Mouse (Mus musculus) thymus, postnatal 10 days (tissue): Measurements from ENCODE around the gene Gm10778.
"Not testable (repeated sequence)": the region's sequence is repeated elsewhere in the genome, so short reads cannot be mapped to it uniquely, and the experiment has no call there.

Experiments
- DNase-seq, 2 experiments: peaks; one replicate each; pipeline ENCODE4 v3.0.0; 2021; ENCODE audit warnings: low spot score in 2 of 2

Gene Gm10778

GRCm38 (mm10) chr10:81627836-81628220 lies 21.0 kb upstream of the Gm10778 start:
- no peak for DNase-seq

DNA sequence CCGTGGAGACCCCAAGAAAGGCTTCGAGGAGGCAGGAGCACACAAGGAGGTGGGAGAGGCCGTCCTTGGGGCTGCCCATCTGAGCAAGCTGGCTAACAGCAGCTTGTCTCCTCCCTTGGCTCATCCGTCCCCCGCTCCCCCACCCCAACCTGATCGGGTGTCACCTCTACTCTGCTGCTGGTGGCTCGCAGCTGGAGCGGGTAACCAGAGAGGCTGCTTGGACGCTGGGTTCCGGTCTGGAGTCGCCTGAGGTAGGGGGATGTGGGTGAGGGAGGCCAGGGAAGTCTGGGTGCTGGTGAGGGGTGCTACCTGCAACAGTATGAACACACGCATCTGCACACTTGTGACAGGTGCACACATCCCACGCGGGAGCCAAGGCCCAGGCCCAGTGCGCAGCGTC lies 20.5 kb upstream of the Gm10778 start, which contains the start of gene Ankrd24:
Ankrd24 (plus strand) TSS at position 151 of the 400 bp plus-strand sequence.
- DNase-seq, result no peak

DNA sequence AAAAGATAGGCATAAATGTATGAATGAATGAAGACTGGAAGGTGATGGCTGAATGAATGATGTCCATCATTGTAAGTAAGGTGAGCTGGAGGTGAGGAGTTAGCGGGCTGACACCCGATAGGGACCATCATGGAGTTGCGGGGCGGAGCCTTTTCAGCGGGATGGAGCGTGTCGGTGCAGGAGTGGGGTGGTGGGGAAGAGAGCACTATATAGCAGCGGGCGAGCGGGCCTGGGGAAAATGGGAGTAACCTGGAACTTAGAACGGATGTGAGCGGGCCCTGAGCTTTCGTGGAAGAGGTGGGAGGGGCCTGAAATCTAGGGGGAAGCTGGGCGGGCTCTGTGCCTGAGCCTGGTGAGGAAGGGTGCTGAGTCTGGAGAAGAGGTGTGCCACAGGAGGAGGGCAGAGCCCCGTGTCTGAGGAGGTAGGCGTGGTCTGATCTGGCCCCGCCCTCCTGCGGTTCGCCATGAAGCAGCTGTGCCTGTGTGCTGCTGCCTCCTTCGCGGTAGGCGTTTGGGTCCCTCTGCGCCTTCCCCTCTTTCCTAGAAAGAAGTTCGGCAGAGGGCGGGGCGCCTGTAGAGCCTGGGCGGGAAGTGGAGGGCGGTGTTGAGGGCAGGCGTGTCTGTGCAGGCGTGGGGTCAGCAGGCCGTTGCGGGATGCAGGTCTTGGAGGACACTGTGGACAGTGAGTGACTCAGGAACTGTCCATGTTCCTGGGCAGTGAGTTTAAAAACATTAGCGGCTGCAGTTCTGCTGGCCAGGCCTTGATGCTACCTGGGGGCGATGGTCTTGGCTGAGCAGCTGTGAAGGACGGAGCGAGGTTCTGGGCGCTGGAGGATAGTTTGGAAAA lies 15.4 kb upstream of the Gm10778 start:
- DNase-seq, result peak; percentile 89 to 91

DNA sequence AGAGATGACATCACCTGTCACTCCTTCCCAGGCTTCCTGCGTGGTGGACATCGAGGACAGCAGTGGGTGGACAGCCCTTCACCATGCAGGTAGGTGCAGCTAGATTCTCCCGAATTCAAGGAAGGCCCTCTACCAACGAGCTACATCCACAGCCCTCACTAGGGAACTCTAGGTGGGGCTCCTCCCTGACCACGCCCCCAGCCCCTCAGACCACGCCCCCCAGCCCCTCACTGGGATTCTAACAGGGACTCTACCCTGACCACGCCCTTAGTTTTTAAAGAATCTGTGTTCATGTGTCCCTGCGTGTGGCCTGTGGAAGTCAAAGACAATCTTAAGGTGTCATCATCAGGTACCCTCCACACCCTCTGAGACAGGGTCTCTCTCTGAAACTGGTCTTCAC lies 12.5 kb upstream of the Gm10778 start:
- no peak for DNase-seq

DNA sequence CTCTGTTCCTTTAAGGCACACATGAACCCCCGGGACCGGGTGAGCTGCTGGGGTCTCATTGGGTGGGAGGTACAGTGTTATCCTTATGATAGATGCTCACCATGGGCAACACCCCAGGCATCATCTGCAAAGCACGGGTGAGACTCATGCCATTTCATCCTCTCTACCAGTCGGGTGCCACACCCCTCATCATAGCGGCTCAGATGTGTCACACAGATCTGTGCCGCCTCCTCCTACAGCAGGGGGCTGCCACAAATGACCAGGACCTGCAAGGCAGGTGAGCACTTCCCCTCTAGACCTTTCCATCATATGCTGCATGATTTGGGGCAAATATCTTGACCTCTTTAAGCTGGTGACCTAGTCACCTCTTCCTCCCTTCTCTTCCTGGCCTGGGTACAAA lies 10.8 kb upstream of the Gm10778 start:
- no peak for DNase-seq

DNA sequence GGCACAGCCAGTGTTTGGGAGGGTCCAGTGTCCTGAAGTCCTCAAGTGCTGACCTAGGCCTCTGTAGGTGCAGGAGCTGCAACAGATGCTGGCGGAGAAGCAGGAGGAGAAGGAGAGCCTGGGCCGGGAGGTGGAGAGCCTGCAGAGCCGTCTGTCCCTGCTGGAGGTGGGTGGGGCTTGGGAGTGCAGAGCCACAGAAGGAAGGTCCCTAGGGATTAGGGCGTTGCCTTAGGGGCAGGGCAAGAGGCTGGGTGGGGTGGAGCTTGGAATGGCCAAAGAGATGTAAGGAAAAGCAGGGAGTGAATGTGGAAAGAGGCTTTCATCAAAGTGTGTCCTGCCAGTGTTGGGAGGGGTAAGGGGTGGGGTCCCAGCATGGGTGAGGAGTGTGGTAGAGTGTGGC lies 8.0 kb upstream of the Gm10778 start:
- not testable (repeated sequence) for DNase-seq

DNA sequence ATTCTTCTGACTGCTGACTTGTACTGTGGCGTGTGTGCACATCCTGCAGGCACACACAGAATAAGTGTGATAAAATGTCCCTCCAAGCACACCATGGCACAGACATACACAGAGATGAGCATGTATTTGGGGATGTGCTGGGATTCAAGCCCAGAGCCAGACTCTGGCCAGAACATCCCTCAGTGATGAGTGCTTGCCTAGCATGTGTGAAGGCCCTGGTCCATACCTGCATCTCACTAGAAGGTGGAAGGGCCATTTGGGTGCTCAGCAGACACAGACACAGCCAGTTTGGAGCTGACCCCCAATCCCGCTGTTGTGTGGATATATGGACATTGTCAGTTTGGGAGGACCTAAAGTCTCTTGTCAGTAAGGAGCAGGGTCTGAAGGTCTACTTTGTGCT lies 7.3 kb upstream of the Gm10778 start:
- DNase-seq, result no peak

GRCm38 (mm10) chr10:81641978-81642647 lies 6.7 kb upstream of the Gm10778 start:
- no peak for DNase-seq

DNA sequence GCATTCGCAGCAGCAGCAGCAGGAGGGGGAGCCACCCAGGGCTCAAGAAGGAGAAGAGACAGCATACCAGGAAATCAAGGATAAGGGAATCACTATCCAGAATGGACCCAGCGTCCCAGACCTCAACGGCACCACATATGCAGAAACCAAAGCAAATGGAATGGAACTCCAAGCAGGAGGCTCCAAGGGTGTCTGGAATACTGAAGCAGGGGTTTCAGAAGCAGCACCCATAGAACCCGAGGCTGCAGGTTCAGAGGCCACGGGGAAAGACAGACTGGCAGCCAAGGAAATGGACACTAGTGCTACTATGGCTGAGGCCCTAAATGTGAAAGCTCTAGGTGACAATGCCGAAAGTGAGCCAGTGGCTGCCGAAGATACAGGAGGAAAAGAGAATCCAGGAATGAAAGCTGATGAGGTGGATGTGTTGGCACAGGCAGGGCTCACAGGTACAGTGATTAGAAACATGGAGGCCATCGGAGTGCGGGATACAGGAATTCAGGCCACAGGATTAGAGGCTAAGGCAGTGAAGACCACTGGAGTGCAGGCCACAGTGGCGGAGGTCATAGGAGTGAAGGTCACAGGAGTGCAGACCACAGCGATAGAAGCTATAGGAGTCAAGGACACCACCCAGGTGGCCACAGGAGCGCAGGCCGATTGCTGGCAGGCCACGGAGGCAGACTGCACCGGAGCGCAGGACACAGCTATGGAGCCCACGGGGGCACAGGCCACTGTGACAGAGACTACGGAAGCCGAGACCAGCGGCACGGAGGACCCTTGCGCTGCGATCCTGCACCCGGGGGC lies 6.0 kb upstream of the Gm10778 start:
- DNase-seq, result peak in 1 of 2 experiments; percentile 2

- peak; percentile 94 to 97 for DNase-seq
Observed at GRCm38 (mm10) chr10:81643449-81644055, 5.3 kb upstream of the Gm10778 start.

- no peak for DNase-seq
Observed at GRCm38 (mm10) chr10:81644162-81644561, 4.7 kb upstream of the Gm10778 start.

DNA sequence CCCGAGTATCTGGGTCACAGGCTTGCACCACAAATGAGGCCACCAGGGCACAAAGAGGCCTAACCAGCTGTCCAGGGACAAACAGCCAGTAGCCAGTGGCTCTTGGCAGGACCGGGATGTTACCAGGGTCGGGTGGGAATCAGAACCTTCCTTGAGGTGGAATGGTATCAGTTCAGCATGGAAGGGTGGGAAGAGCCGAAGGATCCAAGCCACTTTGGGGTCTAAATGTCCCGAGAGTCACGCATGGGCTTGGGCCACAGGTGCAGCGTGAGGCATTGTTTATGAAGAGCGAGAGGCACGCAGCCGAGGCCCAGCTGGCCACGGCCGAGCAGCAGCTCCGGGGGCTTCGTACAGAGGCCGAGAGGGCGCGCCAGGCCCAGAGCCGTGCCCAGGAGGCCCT lies 4.1 kb upstream of the Gm10778 start:
- DNase-seq, result no peak

DNA sequence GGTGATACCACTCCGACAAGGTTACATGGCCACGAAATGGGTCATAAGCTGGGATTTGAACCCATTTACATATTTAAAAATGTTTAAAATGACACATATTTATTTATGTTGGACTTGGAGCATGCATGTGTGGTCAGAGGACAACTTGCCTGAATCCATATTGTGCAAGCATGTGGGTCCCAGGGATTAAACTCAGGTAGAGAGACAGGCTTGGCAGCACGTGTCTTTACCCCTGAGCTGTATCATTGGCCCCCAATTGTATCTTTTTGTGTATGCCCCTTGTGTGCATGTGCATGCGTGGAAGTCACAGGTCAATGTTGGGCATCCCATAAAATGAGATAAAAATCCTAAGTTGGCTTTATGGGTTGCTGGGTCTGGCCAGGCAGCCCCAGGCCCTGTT lies 3.5 kb upstream of the Gm10778 start:
- no peak for DNase-seq

GRCm38 (mm10) chr10:81646015-81646555 lies 2.8 kb upstream of the Gm10778 start:
- DNase-seq, result no peak

GRCm38 (mm10) chr10:81655178-81655577 lies 6.3 kb downstream of the Gm10778 start:
- DNase-seq, result no peak

GRCm38 (mm10) chr10:81656174-81656573 lies 7.3 kb downstream of the Gm10778 start:
- DNase-seq, result no peak

- DNase-seq, result not testable (repeated sequence)
Observed at GRCm38 (mm10) chr10:81687114-81687513, 38.3 kb downstream of the Gm10778 start.

DNA sequence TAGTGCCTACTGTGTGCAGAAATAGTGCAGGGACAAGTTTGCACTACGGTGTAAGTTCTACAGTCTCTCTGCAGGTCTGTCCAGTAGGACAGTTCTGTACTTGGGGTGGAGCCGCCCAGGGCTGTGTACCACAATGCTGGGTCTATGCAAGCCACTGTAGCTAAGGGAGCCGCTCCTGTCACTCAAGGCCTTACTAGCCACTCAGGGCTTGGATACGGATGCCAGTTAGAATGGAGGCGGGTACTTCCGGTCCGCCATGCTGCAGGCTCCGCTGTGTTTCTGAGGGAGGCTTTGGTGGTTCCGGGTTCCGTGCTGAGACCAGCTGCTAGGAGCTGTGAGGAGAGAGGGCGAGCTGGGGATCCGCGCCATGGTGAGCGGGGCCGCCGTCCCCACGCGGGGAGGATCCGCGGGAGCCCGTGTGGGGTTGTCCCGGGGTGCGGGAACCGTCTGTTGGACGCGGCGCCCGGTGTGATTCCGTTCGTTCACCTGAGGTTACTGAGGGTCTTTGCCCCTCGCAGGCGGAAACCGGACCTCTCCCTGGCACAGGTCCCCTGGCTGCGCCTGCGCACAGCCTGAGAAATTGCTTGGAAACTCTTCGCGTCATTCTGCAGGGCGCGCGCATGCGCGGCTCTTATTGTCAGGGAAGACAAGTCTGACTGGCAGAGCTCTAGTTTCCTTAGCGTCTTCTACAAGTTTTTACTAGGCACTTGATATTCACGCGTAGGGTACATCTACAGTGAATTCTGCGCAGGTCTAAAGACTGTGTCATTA lies 55.9 kb downstream of the Gm10778 start, which contains the start of gene Zfp433:
Zfp433 (plus strand) TSS at position 295 of the 771 bp plus-strand sequence.
- not testable (repeated sequence) for DNase-seq
